Comparison of ENCODE assay signal across 8 mouse cellular contexts in the genomic region with DNA sequence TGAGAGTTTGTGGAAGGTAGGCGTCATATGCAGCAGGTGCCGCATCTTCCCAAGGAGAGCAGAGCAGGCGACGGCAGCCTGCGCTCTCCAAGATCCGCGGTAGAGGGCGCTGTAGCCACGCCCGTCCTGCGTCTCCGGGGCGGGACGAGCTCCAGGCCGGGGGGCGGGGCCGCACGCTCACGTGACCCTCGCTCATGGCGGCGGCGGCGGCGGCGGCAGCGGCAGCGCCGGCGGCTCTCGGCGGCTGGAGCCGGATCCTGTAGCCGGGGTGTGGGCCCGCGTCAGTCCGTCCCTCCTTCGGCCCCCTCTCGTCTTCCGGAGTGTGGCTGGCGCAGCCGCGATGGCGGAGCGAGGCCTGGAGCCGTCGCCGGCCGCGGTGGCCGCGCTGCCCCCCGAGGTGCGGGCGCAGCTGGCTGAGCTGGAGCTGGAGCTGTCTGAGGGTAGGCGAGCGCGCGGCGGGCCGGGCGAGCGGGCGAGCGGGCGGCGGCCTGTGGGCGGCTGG. TPM values are rescaled to one million over a fixed set of nuclear protein-coding genes. Genes with fewer than 3 reads are reported as not detected.
DNase-seq lines count a peak whose midpoint lies in the region; ATAC-seq and TF ChIP-seq lines count a peak whose summit lies in the region.

Gene Dip2b (plus strand): TSS at position 195 of the 502 bp plus-strand sequence.

- peak within 1 kb of the TSS; percentile 81 for H3K4me3 ChIP-seq in hindbrain, embryonic 11.5 days (ENCODE audit: low read depth, low read length)
- peak within 1 kb of the TSS; percentile 89 for H3K4me3 ChIP-seq in lung, postnatal 0 days (ENCODE audit: low read depth, low read length)

- 0 out of 2 replicates have a peak, but pooled peaks cover 3% of the 10 kb centered on the region for H3K4me1 ChIP-seq in hindbrain, embryonic 11.5 days (replicated peaks; ENCODE audit: control insufficient read depth, insufficient read depth, low read length)
- peaks cover 21% of the 10 kb centered on the region for H3K4me1 ChIP-seq in lung, postnatal 0 days (ENCODE audit: insufficient read depth, low read depth, low read length)

- DNase-seq in NIH3T3 (ENCODE audit: low read depth) = peak; percentile 98
- DNase-seq in cerebellum, adult 9-11 months = peak; percentile 94
- peak; percentile 82 to 98 for DNase-seq in frontal cortex, adult 2 months (ENCODE audit: extremely low spot score in 1 of 2, low spot score in 1 of 2)
- peak; percentile 99 for DNase-seq in hindbrain, embryonic 11.5 days (ENCODE audit: low spot score)
- DNase-seq in layer of hippocampus, postnatal 10 days (ENCODE audit: low spot score in 2 of 2) = peak; percentile 98 to 99
- DNase-seq in lung, postnatal 0 days (ENCODE audit: low spot score) = peak; percentile 97
- DNase-seq in ovary, postnatal 10 days (ENCODE audit: low spot score) = peak; percentile 92
- DNase-seq in thymus, postnatal 10 days (ENCODE audit: low spot score in 2 of 2) = peak; percentile 92 to 100

- H3K9ac ChIP-seq in hindbrain, embryonic 11.5 days (ENCODE audit: low read depth, low read length) = peak within 1 kb of the TSS; percentile 97
- peak within 1 kb of the TSS; percentile 93 for H3K9ac ChIP-seq in lung, postnatal 0 days (replicated peaks; ENCODE audit: low read depth)

- no peaks in the 10 kb centered on the region for H3K9me3 ChIP-seq in hindbrain, embryonic 11.5 days (ENCODE audit: control insufficient read depth, low read length)
- H3K9me3 ChIP-seq in lung, postnatal 0 days (ENCODE audit: low read length) = no peaks in the 10 kb centered on the region

- TF ChIP-seq EP300 in lung, postnatal 0 days (IDR thresholded peaks at IDR 0.05) = no peak

- no peaks in the 10 kb centered on the region for H3K27me3 ChIP-seq in hindbrain, embryonic 11.5 days (ENCODE audit: control insufficient read depth, insufficient read depth, low read length)
- no peaks in the 10 kb centered on the region for H3K27me3 ChIP-seq in lung, postnatal 0 days (replicated peaks; ENCODE audit: insufficient read depth, low read length)

- peak within 1 kb of the TSS; percentile 99 for H3K27ac ChIP-seq in hindbrain, embryonic 11.5 days (ENCODE audit: low read depth, low read length)
- peak within 1 kb of the TSS; percentile 97 for H3K27ac ChIP-seq in lung, postnatal 0 days (ENCODE audit: low read length)

- TF ChIP-seq CTCF in lung, postnatal 0 days (IDR thresholded peaks at IDR 0.05) = peak; percentile 94

- WGBS in hindbrain, embryonic 11.5 days = under 1% methylated on average over 48 of the region's 68 CpGs
- WGBS in lung, postnatal 0 days = under 1% methylated on average over 38 of the region's 68 CpGs

- ATAC-seq in hindbrain, embryonic 11.5 days (ENCODE audit: low FRiP score) = peak; percentile 94
- ATAC-seq in lung, postnatal 0 days = peak; percentile 94

- H3K4me2 ChIP-seq in hindbrain, embryonic 11.5 days (replicated peaks; ENCODE audit: low read depth, low read length) = peak within 1 kb of the TSS; percentile 62
- H3K4me2 ChIP-seq in lung, postnatal 0 days (replicated peaks; ENCODE audit: low read depth, low read length) = peak within 1 kb of the TSS; percentile 88

- H3K36me3 ChIP-seq in hindbrain, embryonic 11.5 days (ENCODE audit: control insufficient read depth, insufficient read depth, low read length) = no peaks in the 10 kb centered on the region
- H3K36me3 ChIP-seq in lung, postnatal 0 days (ENCODE audit: insufficient read depth, low read length) = no peaks in the 10 kb centered on the region

RNA-seq across cellular contexts. Expression of gene Dip2b, which starts in this region (rescaled TPM):
- 30.7 and 31.9 TPM in 2 replicates for polyA plus RNA-seq in frontal cortex, adult 2 months (2012; rRNA removed)
- 24.1 and 29.6 TPM in 2 replicates for polyA plus RNA-seq in hindbrain, embryonic 11.5 days (2014; fragmentation: Nextera tagmentation; extraction: Ambion mirVana)
- 10 to 100 TPM; 48.7 to 51.0 TPM for total RNA-seq in layer of hippocampus, postnatal 10 days (2021)
- 6.6 and 9.0 TPM in 2 replicates for polyA plus RNA-seq in lung, postnatal 0 days (2015; fragmentation: Nextera tagmentation; extraction: Ambion mirVana)

Comparison
In these comparisons a context has a peak if more than half of its experiments do, and no peak if none do; other contexts are left out.
1. Peak in every context shown above with its lines: DNase-seq, ATAC-seq, H3K4me3 ChIP-seq and H3K27ac ChIP-seq.